Mouse (Mus musculus): ENCODE measurements at regions not wholly inside any gene's neighbourhood (a gene's known extent, or its start where the extent isn't known, plus 50 kb on each side); places are given as distances from the start of the nearest gene placed in this dataset.

DNA sequence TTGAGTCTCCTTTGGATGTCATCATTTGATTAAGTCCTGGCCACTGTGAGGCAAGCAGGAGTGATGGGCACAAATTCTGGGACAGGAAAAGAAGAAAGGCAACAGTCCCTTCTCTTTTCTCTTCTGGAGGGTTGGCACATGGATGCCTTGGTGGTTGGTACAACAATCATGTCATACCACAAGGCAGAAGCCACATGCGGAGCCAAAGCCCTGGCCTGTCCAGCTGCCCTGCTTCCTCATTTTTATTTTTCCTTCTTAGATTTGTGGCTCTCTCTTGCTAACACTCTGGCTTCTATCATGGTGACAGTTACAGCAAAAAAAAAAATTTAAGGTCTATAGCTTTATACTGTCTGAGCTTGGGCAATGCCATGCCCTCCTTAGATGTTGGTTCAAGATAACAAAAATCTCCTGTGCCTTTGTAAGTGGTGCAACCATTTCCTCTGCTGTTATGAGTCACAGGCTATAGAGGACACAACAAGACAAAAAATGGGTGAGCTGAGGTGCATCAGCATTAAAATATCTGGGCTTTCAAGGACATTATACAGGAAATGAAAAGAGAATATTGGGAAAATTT, 158.2 kb downstream of the Evx1 start:
- ATAC-seq (ENCODE audit: low read depth) = no peak
- H3K9me3 ChIP-seq (ENCODE audit: control insufficient read depth, low read length) = no peaks in the 10 kb centered on the region
- WGBS = 94% methylated on average over 1 of the region's 1 CpGs
- peaks cover 4% of the 10 kb centered on the region; the same call in 1 of the 2 replicates for H3K4me1 ChIP-seq (ENCODE audit: control insufficient read depth, insufficient read depth, low read length)
- no peaks in the 10 kb centered on the region for H3K27me3 ChIP-seq (ENCODE audit: control insufficient read depth, insufficient read depth, low read length)
- H3K27ac ChIP-seq (ENCODE audit: low read depth, low read length) = no peak overlapping the region
- H3K36me3 ChIP-seq (ENCODE audit: control insufficient read depth, insufficient read depth, low read length) = no peaks in the 10 kb centered on the region
- H3K4me2 ChIP-seq (ENCODE audit: low read depth, low read length) = no peak overlapping the region
- H3K9ac ChIP-seq (replicated peaks; ENCODE audit: low read depth, low read length) = no peak overlapping the region
- no peak overlapping the region for H3K4me3 ChIP-seq (ENCODE audit: low read depth, low read length)

DNA sequence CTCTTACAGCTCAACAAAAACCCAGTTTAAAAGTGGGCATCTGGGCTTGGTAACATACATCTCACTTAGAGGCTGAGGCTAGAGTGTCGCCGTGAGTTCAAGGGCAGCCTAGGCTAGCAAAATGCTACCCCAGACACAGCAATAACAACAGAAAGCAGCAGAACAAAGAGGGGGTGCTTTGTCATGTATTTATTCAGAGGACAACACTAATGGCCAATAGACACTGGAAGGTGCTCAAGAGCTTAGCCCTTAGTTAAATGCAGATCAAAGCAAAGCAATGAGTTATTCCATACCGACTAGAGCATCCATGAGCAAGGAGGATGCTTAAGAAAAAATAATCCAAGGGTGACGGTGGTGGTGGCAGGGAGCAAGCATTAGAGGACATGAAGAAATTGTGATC, 158.7 kb downstream of the Evx1 start:
- peaks cover 4% of the 10 kb centered on the region; the same call in 1 of the 2 replicates for H3K4me1 ChIP-seq (ENCODE audit: control insufficient read depth, insufficient read depth, low read length)
- no peak overlapping the region for H3K4me2 ChIP-seq (ENCODE audit: low read depth, low read length)
- H3K4me3 ChIP-seq (ENCODE audit: low read depth, low read length) = no peak overlapping the region
- H3K27me3 ChIP-seq (ENCODE audit: control insufficient read depth, insufficient read depth, low read length) = no peaks in the 10 kb centered on the region
- no peaks in the 10 kb centered on the region for H3K36me3 ChIP-seq (ENCODE audit: control insufficient read depth, insufficient read depth, low read length)
- H3K27ac ChIP-seq (ENCODE audit: low read depth, low read length) = no peak overlapping the region
- WGBS = 86% methylated on average over 4 of the region's 4 CpGs
- H3K9me3 ChIP-seq (ENCODE audit: control insufficient read depth, low read length) = no peaks in the 10 kb centered on the region
- no peak overlapping the region for H3K9ac ChIP-seq (replicated peaks; ENCODE audit: low read depth, low read length)
- ATAC-seq (ENCODE audit: low read depth) = no peak

DNA sequence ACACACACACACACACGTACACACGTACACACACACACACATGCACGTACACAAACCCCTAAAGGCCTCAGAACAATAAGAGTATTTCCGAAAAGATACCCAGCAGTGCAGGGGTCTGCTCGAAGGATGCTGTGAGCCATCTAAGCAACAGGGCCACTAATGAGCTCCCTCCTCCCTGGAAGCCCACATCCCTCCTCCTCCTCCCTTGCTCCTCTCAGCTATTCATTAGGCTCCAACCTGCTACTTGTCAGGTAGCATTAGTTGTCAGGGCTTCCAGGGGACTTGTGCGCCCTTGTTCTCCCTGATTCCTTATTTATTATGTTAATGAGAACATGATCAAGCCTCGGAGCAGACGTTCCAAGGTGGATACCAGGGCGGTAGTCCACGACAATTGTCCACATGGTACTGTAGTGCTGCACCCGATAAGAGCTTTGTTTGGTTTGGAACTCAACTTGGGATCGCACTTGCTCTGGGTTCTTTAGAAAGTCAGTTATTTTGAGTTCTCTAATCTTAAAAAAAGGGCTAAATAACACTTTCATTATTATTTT, 159.8 kb downstream of the Evx1 start:
- H3K27me3 ChIP-seq (ENCODE audit: control insufficient read depth, insufficient read depth, low read length) = no peaks in the 10 kb centered on the region
- H3K4me1 ChIP-seq (ENCODE audit: control insufficient read depth, insufficient read depth, low read length) = peaks cover 4% of the 10 kb centered on the region; the same call in 1 of the 2 replicates
- H3K27ac ChIP-seq (ENCODE audit: low read depth, low read length) = no peak overlapping the region
- no peak overlapping the region for H3K4me2 ChIP-seq (ENCODE audit: low read depth, low read length)
- no peaks in the 10 kb centered on the region for H3K36me3 ChIP-seq (ENCODE audit: control insufficient read depth, insufficient read depth, low read length)
- no peak overlapping the region for H3K4me3 ChIP-seq (ENCODE audit: low read depth, low read length)
- no peak for ATAC-seq (ENCODE audit: low read depth)
- WGBS = 70% methylated on average over 12 of the region's 12 CpGs
- no peaks in the 10 kb centered on the region for H3K9me3 ChIP-seq (ENCODE audit: control insufficient read depth, low read length)
- no peak overlapping the region for H3K9ac ChIP-seq (replicated peaks; ENCODE audit: low read depth, low read length)

DNA sequence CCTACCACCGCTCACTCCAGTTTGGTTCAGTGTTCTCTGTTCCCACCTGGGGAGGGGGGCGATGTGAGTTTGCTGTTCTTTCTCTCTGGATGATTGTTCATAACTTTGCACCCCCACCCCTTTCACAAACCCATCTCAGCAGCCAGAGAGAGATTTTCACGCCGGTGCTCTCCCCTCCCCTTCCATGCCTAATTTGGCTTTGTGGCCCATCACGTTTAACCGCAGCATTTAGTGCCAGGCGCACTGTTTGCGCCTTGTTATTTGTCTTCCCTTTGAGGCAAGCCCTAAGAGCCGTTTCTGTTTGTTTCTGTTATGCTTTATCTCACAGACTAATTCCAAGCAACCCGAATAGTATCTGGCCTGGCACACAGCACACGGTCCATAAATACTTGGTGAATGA, 160.6 kb downstream of the Evx1 start:
- peak overlapping the region; percentile 18; the same call in 1 of the 2 replicates for H3K4me2 ChIP-seq (ENCODE audit: low read depth, low read length)
- no peaks in the 10 kb centered on the region for H3K27me3 ChIP-seq (ENCODE audit: control insufficient read depth, insufficient read depth, low read length)
- no peaks in the 10 kb centered on the region for H3K9me3 ChIP-seq (ENCODE audit: control insufficient read depth, low read length)
- 26% methylated on average over 11 of the region's 11 CpGs for WGBS
- no peak overlapping the region for H3K9ac ChIP-seq (replicated peaks; ENCODE audit: low read depth, low read length)
- H3K4me3 ChIP-seq (ENCODE audit: low read depth, low read length) = no peak overlapping the region
- no peak overlapping the region for H3K27ac ChIP-seq (ENCODE audit: low read depth, low read length)
- H3K36me3 ChIP-seq (ENCODE audit: control insufficient read depth, insufficient read depth, low read length) = no peaks in the 10 kb centered on the region
- no peak for ATAC-seq (ENCODE audit: low read depth)
- peaks cover 4% of the 10 kb centered on the region; the same call in 1 of the 2 replicates for H3K4me1 ChIP-seq (ENCODE audit: control insufficient read depth, insufficient read depth, low read length)

DNA sequence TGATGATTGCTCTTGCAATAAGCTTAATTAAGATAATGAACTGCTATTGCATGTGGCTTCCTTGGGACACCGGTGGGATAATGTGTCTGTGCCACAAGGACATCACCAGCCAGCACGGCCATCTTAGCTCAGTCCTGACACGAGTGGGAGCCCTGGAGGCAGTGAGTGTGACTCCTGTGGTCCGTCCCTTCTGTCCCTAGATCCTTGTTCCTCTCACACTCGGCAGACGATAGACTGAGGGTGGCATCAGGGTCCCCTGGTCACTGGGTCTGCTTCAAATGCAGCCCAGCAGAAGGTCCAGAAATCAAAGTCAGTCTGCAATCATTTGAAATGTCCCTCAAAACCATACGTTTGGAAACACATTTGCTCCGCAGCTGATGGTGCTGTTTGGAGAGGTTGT, 162.4 kb downstream of the Evx1 start:
- no peaks in the 10 kb centered on the region for H3K36me3 ChIP-seq (ENCODE audit: control insufficient read depth, insufficient read depth, low read length)
- H3K9ac ChIP-seq (replicated peaks; ENCODE audit: low read depth, low read length) = no peak overlapping the region
- no peak overlapping the region for H3K4me3 ChIP-seq (ENCODE audit: low read depth, low read length)
- 79% methylated on average over 8 of the region's 8 CpGs for WGBS
- H3K4me2 ChIP-seq (ENCODE audit: low read depth, low read length) = no peak overlapping the region
- peaks cover 4% of the 10 kb centered on the region; the same call in 1 of the 2 replicates for H3K4me1 ChIP-seq (ENCODE audit: control insufficient read depth, insufficient read depth, low read length)
- H3K27me3 ChIP-seq (ENCODE audit: control insufficient read depth, insufficient read depth, low read length) = no peaks in the 10 kb centered on the region
- no peak for ATAC-seq (ENCODE audit: low read depth)
- H3K27ac ChIP-seq (ENCODE audit: low read depth, low read length) = no peak overlapping the region
- H3K9me3 ChIP-seq (ENCODE audit: control insufficient read depth, low read length) = no peaks in the 10 kb centered on the region

DNA sequence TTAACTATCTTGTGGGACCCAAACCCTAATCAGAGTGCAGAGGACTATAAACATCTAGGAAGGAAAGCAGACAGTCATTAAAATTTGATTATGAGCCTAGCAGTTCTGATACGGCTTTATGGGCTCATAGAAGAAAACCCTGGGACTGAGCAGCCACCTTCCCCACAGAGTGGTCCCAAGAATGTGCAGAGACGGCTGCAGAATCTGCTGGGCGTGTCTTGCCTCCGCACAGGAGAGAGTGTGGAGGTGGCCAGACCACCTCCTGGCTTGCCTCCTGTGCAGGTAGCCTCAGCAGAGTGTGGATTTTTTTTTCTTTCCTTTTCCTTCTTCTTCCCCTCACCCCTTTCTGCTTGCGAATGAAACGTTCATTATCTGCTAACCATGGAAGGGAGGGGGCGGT, 163.3 kb downstream of the Hibadh start:
- Histone ChIP-seq H3K27me3 (ENCODE audit: control insufficient read depth, insufficient read depth, low read length) (no peaks in the 10 kb centered on the region), H3K4me1 (ENCODE audit: control insufficient read depth, insufficient read depth, low read length) (peaks cover 4% of the 10 kb centered on the region; the same call in 1 of the 2 replicates)
- 61% methylated on average over 7 of the region's 7 CpGs for WGBS

DNA sequence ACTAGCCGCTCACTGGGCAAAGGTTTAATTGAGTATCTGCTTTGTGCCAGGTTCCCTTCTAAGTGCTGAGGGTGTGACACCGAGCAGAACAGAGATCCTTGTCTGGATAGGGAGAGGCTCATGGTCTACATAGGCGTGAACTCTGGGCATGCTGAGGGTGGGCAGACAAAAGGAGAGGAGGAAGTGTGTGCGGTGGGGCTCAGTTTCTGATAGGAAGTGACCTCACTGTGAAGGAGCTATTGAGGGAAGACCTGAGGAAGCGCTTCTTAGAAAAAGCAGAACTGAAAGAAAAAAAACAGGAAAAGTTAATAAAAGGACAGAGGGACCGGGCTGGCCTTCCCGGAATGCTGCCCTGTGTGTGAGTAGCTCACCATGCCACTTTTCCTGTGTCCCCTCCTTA, 162.8 kb downstream of the Hibadh start:
- no peak overlapping the region for H3K4me2 ChIP-seq (ENCODE audit: low read depth, low read length)
- H3K9ac ChIP-seq (replicated peaks; ENCODE audit: low read depth, low read length) = no peak overlapping the region
- H3K27me3 ChIP-seq (ENCODE audit: control insufficient read depth, insufficient read depth, low read length) = no peaks in the 10 kb centered on the region
- H3K4me3 ChIP-seq (ENCODE audit: low read depth, low read length) = no peak overlapping the region
- no peaks in the 10 kb centered on the region for H3K9me3 ChIP-seq (ENCODE audit: control insufficient read depth, low read length)
- H3K4me1 ChIP-seq (ENCODE audit: control insufficient read depth, insufficient read depth, low read length) = peaks cover 4% of the 10 kb centered on the region; the same call in 1 of the 2 replicates
- WGBS = 86% methylated on average over 7 of the region's 7 CpGs
- H3K36me3 ChIP-seq (ENCODE audit: control insufficient read depth, insufficient read depth, low read length) = no peaks in the 10 kb centered on the region
- ATAC-seq (ENCODE audit: low read depth) = no peak
- H3K27ac ChIP-seq (ENCODE audit: low read depth, low read length) = no peak overlapping the region

More for the DNA sequence above, 163.3 kb downstream of the Hibadh start:
- no peak overlapping the region for H3K9ac ChIP-seq (replicated peaks; ENCODE audit: low read depth, low read length)
- no peak overlapping the region for H3K27ac ChIP-seq (ENCODE audit: low read depth, low read length)
- no peaks in the 10 kb centered on the region for H3K9me3 ChIP-seq (ENCODE audit: control insufficient read depth, low read length)
- H3K36me3 ChIP-seq (ENCODE audit: control insufficient read depth, insufficient read depth, low read length) = no peaks in the 10 kb centered on the region
- H3K4me3 ChIP-seq (ENCODE audit: low read depth, low read length) = no peak overlapping the region
- no peak for ATAC-seq (ENCODE audit: low read depth)
- no peak overlapping the region for H3K4me2 ChIP-seq (ENCODE audit: low read depth, low read length)

DNA sequence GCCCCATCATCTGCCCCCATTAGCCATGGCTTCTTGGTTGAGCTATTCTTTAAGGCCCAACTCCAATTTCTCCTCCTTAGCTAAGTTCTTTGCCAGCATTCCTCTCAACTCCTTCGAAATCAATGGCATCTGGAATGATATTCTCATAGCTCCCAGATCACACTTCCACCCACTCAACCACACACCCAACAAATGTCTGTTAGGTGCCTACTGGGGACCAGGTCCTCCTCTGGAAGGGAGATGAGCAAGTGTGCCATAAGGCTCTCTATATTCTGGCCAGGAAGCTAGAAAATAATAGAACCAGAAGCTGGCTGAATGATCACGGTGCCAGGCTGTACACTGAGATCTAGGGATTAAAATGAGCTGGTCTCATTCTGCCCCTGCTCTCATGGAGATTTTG, 161.6 kb downstream of the Hibadh start:
- H3K9ac ChIP-seq (replicated peaks; ENCODE audit: low read depth, low read length) = no peak overlapping the region
- no peaks in the 10 kb centered on the region for H3K9me3 ChIP-seq (ENCODE audit: control insufficient read depth, low read length)
- no peak for ATAC-seq (ENCODE audit: low read depth)
- no peak overlapping the region for H3K27ac ChIP-seq (ENCODE audit: low read depth, low read length)
- peaks cover 4% of the 10 kb centered on the region; the same call in 1 of the 2 replicates for H3K4me1 ChIP-seq (ENCODE audit: control insufficient read depth, insufficient read depth, low read length)
- H3K4me3 ChIP-seq (ENCODE audit: low read depth, low read length) = no peak overlapping the region
- no peaks in the 10 kb centered on the region for H3K27me3 ChIP-seq (ENCODE audit: control insufficient read depth, insufficient read depth, low read length)
- 91% methylated on average over 2 of the region's 2 CpGs for WGBS
- H3K4me2 ChIP-seq (ENCODE audit: low read depth, low read length) = no peak overlapping the region
- H3K36me3 ChIP-seq (ENCODE audit: control insufficient read depth, insufficient read depth, low read length) = no peaks in the 10 kb centered on the region

DNA sequence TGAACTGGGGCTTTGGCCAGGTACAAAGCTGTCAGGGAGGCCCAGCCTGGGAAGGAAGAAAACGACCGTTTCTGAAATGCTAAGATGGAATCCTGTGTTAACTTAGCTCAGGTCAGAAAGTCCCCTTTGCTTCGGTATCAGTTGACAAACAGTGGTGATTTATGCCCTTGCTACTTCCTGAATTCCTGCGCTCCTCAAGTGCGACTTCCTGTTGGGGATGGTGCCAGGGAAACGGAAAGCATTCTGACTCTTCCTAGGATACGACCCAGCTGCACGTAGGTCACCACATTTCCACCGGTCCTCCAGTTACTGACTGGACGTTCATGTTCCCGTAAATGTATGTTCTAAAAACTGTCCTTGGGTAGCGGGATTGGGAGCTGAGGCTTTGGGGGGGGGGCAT, 161.0 kb downstream of the Hibadh start:
- 61% methylated on average over 12 of the region's 12 CpGs for WGBS
- Histone ChIP-seq H3K4me2 (ENCODE audit: low read depth, low read length) (no peak overlapping the region), H3K4me1 (ENCODE audit: control insufficient read depth, insufficient read depth, low read length) (no peaks in the 10 kb centered on the region), H3K9ac (replicated peaks; ENCODE audit: low read depth, low read length) (no peak overlapping the region), H3K36me3 (ENCODE audit: control insufficient read depth, insufficient read depth, low read length) (no peaks in the 10 kb centered on the region), H3K4me3 (ENCODE audit: low read depth, low read length) (no peak overlapping the region), H3K9me3 (ENCODE audit: control insufficient read depth, low read length) (no peaks in the 10 kb centered on the region), H3K27me3 (ENCODE audit: control insufficient read depth, insufficient read depth, low read length) (no peaks in the 10 kb centered on the region), H3K27ac (ENCODE audit: low read depth, low read length) (no peak overlapping the region)
- ATAC-seq (ENCODE audit: low read depth) = no peak

Data from neural tube, embryonic 14.5 days (tissue).